Mouse (Mus musculus): ENCODE measurements around the gene Thsd4.

Gene Thsd4

GRCm38 (mm10) chr9:60151897-60152627 is 369.8 kb downstream of the Thsd4 start:
- no peak for DNase-seq (ENCODE audit: low spot score in 2 of 2)

GRCm38 (mm10) chr9:60150511-60150910 is 371.3 kb downstream of the Thsd4 start:
- DNase-seq (ENCODE audit: low spot score in 2 of 2) = no peak

GRCm38 (mm10) chr9:60148988-60149387 is 372.9 kb downstream of the Thsd4 start:
- no peak for DNase-seq (ENCODE audit: low spot score in 2 of 2)

- no peak for DNase-seq (ENCODE audit: low spot score in 2 of 2)
These were observed 374.4 kb downstream of the Thsd4 start for GRCm38 (mm10) chr9:60147401-60147800.

- DNase-seq (ENCODE audit: low spot score in 2 of 2) = no peak
These were observed 378.0 kb downstream of the Thsd4 start for GRCm38 (mm10) chr9:60143816-60144215.

GRCm38 (mm10) chr9:60141081-60141514 is 380.7 kb downstream of the Thsd4 start:
- no peak for DNase-seq (ENCODE audit: low spot score in 2 of 2)

- no peak for DNase-seq (ENCODE audit: low spot score in 2 of 2)
These were observed 381.4 kb downstream of the Thsd4 start for GRCm38 (mm10) chr9:60140411-60140810.

- DNase-seq (ENCODE audit: low spot score in 2 of 2) = no peak
These were observed 382.4 kb downstream of the Thsd4 start for GRCm38 (mm10) chr9:60139446-60139845.

GRCm38 (mm10) chr9:60129235-60129991 is 392.4 kb downstream of the Thsd4 start:
- no peak for DNase-seq (ENCODE audit: low spot score in 2 of 2)

- no peak for DNase-seq (ENCODE audit: low spot score in 2 of 2)
These were observed 394.9 kb downstream of the Thsd4 start for GRCm38 (mm10) chr9:60126961-60127360.

GRCm38 (mm10) chr9:60124102-60124501 is 397.7 kb downstream of the Thsd4 start:
- no peak for DNase-seq (ENCODE audit: low spot score in 2 of 2)

GRCm38 (mm10) chr9:60123066-60123465 is 398.8 kb downstream of the Thsd4 start:
- no peak for DNase-seq (ENCODE audit: low spot score in 2 of 2)

GRCm38 (mm10) chr9:60119846-60120245 is 402.0 kb downstream of the Thsd4 start:
- DNase-seq (ENCODE audit: low spot score in 2 of 2) = no peak

- no peak for DNase-seq (ENCODE audit: low spot score in 2 of 2)
These were observed 404.0 kb downstream of the Thsd4 start for GRCm38 (mm10) chr9:60117831-60118230.

GRCm38 (mm10) chr9:60115711-60116247 is 406.1 kb downstream of the Thsd4 start:
- DNase-seq (ENCODE audit: low spot score in 2 of 2) = no peak

GRCm38 (mm10) chr9:60115306-60115705 is 406.5 kb downstream of the Thsd4 start:
- DNase-seq (ENCODE audit: low spot score in 2 of 2) = no peak

- DNase-seq (ENCODE audit: low spot score in 2 of 2) = no peak
These were observed 411.6 kb downstream of the Thsd4 start for GRCm38 (mm10) chr9:60110200-60110599.

- no peak for DNase-seq (ENCODE audit: low spot score in 2 of 2)
These were observed 415.2 kb downstream of the Thsd4 start for GRCm38 (mm10) chr9:60106683-60107082.

GRCm38 (mm10) chr9:60106106-60106505 is 415.7 kb downstream of the Thsd4 start:
- no peak for DNase-seq (ENCODE audit: low spot score in 2 of 2)

GRCm38 (mm10) chr9:60094211-60094610 is 427.6 kb downstream of the Thsd4 start:
- DNase-seq (ENCODE audit: low spot score in 2 of 2) = no peak

- DNase-seq (ENCODE audit: low spot score in 2 of 2) = no peak
These were observed 429.4 kb downstream of the Thsd4 start for GRCm38 (mm10) chr9:60092428-60092827.

- no peak for DNase-seq (ENCODE audit: low spot score in 2 of 2)
These were observed 432.4 kb downstream of the Thsd4 start for GRCm38 (mm10) chr9:60089441-60089840.

- no peak for DNase-seq (ENCODE audit: low spot score in 2 of 2)
These were observed 433.7 kb downstream of the Thsd4 start for GRCm38 (mm10) chr9:60088101-60088500.

All from natural killer cell, adult 2 months (primary cell).